Mouse (Mus musculus) heart, embryonic 10.5 days (tissue): Measurements from ENCODE around the gene Tcp11l1. TPM values are rescaled to one million over a fixed set of nuclear protein-coding genes. Genes with fewer than 3 reads are reported as not detected.
A peak's percentile ranks its signal among the peaks of the same experiment; 100 is the strongest.

Source experiments
- DNase-seq: peaks from one replicate; pipeline ENCODE4 v3.0.0-alpha.2; 2017; ENCODE audit warnings: low spot score
- H3K27ac ChIP-seq: fragments of 300-500 bp; sonication (generic); 2 replicates; pipeline ENCODE4 v1.5.1; 2016; ENCODE audit warnings: mild to moderate bottlenecking
- H3K27me3 ChIP-seq: fragments of 300-500 bp; sonication (generic); 2 replicates; pipeline ENCODE4 v1.6.1; 2016; ENCODE audit warnings: mild to moderate bottlenecking; ENCODE audit not compliant: poor library complexity, insufficient read depth, severe bottlenecking
- H3K36me3 ChIP-seq: fragments of 300-500 bp; sonication (generic); 2 replicates; pipeline ENCODE4 v1.6.1; 2016; ENCODE audit warnings: mild to moderate bottlenecking, moderate library complexity
- H3K4me1 ChIP-seq: fragments of 300-500 bp; sonication (generic); 2 replicates; pipeline ENCODE4 v1.6.1; 2016; ENCODE audit warnings: mild to moderate bottlenecking
- H3K4me3 ChIP-seq: fragments of 300-500 bp; sonication (generic); 2 replicates; pipeline ENCODE4 v1.5.1; 2016; ENCODE audit warnings: mild to moderate bottlenecking, moderate library complexity
- H3K9me3 ChIP-seq: fragments of 300-500 bp; sonication (generic); 2 replicates; pipeline ENCODE4 v1.6.1; 2016; ENCODE audit warnings: mild to moderate bottlenecking, moderate library complexity
- WGBS: fragments of 180-500 bp; shearing (Covaris S2); methylation state at CpG from one replicate; pipeline ENCODE4 v1.1.7; 2016; 5-methylcytosine and 5-hydroxymethylcytosine counted together
- polyA plus RNA-seq: library from polyadenylated mRNA; unstranded; fragments of >200 nt; fragmentation: Nextera tagmentation; extraction: Ambion mirVana; gene quantifications from 2 replicates; pipeline ENCODE4 v1.2.1, GENCODE M21; 2016

Gene Tcp11l1
- polyA plus RNA-seq, 1 experiment from 2014 or later = 36.4 TPM

DNA sequence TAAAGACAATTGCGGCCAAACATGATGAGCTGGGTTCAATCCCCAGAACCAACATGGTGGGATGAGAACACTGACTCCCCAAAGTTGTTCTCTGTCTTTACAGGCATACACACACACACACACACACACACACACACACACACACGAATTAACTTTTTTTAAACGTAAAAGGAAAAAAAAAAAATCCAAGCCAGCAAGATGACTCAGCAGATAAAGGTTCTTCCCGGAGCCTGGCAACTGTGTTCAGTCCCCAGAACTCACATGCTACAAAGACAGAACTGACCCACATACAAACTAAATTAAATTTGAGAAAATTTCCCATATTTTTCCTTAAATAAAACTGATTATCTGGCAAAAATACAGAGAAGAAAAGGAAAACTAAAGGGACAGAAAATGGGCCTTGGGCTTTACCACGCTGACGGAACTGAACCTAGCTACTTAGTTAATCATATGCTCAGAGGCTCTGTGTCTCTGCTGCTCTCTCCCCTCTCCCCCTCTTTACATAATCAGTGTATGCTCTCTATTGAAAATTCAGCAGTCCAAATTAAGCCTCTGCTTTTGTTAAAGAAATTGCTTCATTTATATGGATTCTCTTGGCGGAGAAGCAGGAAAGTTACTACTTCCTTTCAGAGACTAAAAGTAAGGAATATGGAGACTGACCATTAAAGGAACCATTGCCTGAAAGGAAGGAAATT is 20.7 kb upstream of the Tcp11l1 start:
- H3K4me1 ChIP-seq = no peaks in the 10 kb centered on the region
- H3K27me3 ChIP-seq = no peaks in the 10 kb centered on the region
- no peaks in the 10 kb centered on the region for H3K9me3 ChIP-seq
- DNase-seq = no peak
- no peak overlapping the region for H3K27ac ChIP-seq
- H3K4me3 ChIP-seq = no peak overlapping the region
- 75% methylated on average over 7 of the region's 7 CpGs for WGBS
- no peaks in the 10 kb centered on the region for H3K36me3 ChIP-seq

DNA sequence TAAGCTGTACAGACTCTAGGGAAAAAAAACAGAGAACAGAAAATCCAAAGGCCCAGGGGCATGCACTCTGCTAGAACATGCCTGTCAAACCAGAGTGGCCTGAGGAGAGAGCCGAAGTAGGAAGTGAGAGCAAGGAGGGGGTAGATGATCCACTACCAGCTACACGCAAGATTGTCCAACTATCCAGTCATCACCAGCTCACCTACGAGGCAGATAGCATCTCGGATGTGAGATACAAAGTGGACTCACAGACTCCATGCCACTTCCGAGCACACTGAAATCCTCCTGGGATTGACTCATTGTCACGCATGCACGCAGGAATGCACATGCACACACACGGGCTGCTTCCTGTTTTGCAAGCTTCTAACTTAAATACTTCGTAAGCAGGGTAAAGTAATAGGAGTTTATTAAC is 20.1 kb upstream of the Tcp11l1 start:
- no peaks in the 10 kb centered on the region for H3K36me3 ChIP-seq
- H3K4me3 ChIP-seq = no peak overlapping the region
- H3K9me3 ChIP-seq = no peaks in the 10 kb centered on the region
- no peaks in the 10 kb centered on the region for H3K27me3 ChIP-seq
- WGBS = 80% methylated on average over 9 of the region's 9 CpGs
- no peak for DNase-seq
- H3K4me1 ChIP-seq = no peaks in the 10 kb centered on the region
- no peak overlapping the region for H3K27ac ChIP-seq

DNA sequence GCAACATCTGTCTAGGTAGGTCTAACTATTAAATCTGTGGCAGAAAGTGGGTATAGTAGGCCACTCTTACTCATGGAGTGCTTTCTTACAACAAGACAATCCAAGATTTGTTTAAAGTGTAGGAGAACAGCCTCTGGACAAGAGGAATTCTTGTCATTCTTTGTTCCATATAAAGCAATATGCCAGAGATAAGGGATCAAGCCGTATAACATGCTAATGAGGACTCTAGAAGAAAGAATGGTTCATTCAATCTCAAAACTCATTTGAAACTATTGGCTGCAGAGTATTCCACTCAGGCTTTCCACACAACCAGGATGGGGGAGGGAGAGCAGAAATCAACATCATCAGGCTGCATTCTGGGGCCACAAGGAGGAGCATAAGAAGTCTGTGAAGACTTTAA is 15.4 kb upstream of the Tcp11l1 start:
- no peaks in the 10 kb centered on the region for H3K9me3 ChIP-seq
- WGBS = 69% methylated on average over 1 of the region's 1 CpGs

DNA sequence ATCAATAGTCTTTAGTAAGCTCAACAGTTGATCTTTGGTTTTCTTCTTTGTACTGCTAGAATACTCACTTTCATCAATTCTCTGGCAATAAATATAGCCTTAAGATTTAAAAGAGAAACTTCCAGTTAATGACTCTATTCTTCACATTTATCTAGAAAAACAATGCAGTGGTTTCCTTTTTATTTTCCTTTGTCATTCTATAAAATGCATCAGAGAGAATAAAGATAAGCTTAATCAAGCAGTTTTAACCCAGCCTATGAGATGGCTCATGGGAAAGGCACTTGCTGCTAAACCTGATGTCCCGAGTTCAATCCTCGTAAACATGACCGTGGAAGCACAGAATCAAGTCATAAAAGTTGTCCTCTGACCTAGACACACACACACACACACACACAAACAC is 10.1 kb upstream of the Tcp11l1 start:
- H3K9me3 ChIP-seq = no peaks in the 10 kb centered on the region
- no peak overlapping the region for H3K4me3 ChIP-seq
- H3K36me3 ChIP-seq = no peaks in the 10 kb centered on the region
- H3K4me1 ChIP-seq = no peaks in the 10 kb centered on the region
- H3K27ac ChIP-seq = no peak overlapping the region
- 72% methylated on average over 3 of the region's 3 CpGs for whole genome bisulfite sequencing
- DNase-seq = no peak
- no peaks in the 10 kb centered on the region for H3K27me3 ChIP-seq

More for the DNA sequence above, 15.4 kb upstream of the Tcp11l1 start:
- no peaks in the 10 kb centered on the region for H3K27me3 ChIP-seq
- H3K4me1 ChIP-seq = no peaks in the 10 kb centered on the region
- no peaks in the 10 kb centered on the region for H3K36me3 ChIP-seq
- no peak for DNase-seq
- H3K4me3 ChIP-seq = no peak overlapping the region
- H3K27ac ChIP-seq = no peak overlapping the region

DNA sequence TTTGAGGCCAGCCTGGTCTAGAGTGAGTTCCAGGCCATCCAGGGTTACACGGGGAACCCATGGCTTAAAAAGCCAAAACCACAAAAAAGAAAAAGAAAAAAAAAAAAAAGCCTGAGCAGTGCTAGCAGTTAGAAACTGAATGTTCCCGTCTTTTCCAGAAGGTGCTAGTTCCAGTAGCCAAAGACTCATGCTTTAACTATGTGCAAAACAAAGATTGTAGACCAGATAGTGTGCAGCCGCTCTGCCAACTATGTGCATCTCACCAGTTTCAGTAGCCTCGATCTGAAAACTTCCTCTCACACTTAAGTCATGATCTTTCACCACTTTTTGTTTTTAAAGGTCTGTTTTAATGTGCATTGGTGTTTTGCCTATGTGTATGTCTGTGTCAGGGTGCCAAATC is 5.9 kb upstream of the Tcp11l1 start:
- Histone ChIP-seq H3K36me3 (no peaks in the 10 kb centered on the region), H3K9me3 (no peaks in the 10 kb centered on the region), H3K27ac (no peak overlapping the region), H3K4me3 (no peak overlapping the region), H3K4me1 (peaks cover 6% of the 10 kb centered on the region; the same call in 1 of the 2 replicates), H3K27me3 (peaks cover 8% of the 10 kb centered on the region)
- 75% methylated on average over 4 of the region's 4 CpGs for WGBS
- no peak for DNase-seq

DNA sequence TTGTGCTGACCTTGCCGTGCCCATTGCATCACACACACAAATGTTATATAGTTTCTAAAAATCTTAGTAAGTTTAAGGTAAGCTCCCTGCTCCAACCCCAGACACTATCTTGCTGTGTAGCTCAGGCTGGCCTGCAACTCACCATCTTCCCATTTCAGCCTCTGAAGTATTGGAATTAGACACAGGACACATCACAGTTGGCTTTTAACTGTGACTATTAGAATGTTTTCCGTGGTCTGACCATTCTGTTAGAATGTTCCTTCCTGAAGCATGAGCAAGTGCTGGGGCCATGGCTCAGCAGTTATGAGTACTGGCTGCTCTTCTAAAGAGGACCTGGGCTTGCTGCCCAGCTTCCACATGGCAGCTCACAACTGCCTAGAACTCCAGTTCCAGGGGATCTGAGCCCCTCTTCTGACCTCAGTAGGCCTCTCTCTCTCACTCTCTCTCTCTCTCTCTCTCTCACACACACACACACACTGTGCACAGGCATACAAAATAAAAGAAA is 5.3 kb upstream of the Tcp11l1 start:
- 88% methylated on average over 2 of the region's 2 CpGs for WGBS
- Histone ChIP-seq H3K4me1 (peaks cover 6% of the 10 kb centered on the region; the same call in 1 of the 2 replicates), H3K4me3 (no peak overlapping the region), H3K36me3 (no peaks in the 10 kb centered on the region), H3K27ac (no peak overlapping the region), H3K9me3 (no peaks in the 10 kb centered on the region), H3K27me3 (peaks cover 8% of the 10 kb centered on the region)
- DNase-seq = no peak

DNA sequence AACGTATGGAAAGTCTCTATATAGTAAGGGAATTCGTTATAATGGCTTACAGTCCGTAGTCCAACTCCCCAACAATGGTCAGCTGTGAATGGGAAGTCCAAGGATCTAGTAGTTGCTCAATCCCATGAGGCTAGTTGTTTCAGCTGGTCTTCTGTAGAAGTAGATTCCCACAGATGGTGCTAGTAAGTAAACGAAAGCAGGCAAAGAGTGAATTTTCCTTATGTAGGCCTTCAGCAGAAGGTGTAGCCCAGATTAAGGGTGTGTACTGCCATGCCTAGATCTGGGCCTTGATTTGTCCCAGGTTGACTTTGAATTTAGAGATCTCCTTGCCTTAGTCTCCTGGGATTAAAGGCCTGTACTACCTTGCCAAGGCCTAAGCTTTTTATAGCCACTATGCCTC is 4.3 kb upstream of the Tcp11l1 start, which contains the start of gene Pin1rt1:
Pin1rt1 (minus strand) TSS at position 101 of the 400 bp plus-strand sequence.
- 85% methylated on average over 4 of the region's 4 CpGs for WGBS
- no peaks in the 10 kb centered on the region for H3K36me3 ChIP-seq
- H3K9me3 ChIP-seq = no peaks in the 10 kb centered on the region
- peaks cover 8% of the 10 kb centered on the region for H3K27me3 ChIP-seq
- H3K4me1 ChIP-seq = peaks cover 6% of the 10 kb centered on the region; the same call in 1 of the 2 replicates
- no peak for DNase-seq
- H3K27ac ChIP-seq = no peak within 1 kb of the TSS
- no peak within 1 kb of the TSS for H3K4me3 ChIP-seq

DNA sequence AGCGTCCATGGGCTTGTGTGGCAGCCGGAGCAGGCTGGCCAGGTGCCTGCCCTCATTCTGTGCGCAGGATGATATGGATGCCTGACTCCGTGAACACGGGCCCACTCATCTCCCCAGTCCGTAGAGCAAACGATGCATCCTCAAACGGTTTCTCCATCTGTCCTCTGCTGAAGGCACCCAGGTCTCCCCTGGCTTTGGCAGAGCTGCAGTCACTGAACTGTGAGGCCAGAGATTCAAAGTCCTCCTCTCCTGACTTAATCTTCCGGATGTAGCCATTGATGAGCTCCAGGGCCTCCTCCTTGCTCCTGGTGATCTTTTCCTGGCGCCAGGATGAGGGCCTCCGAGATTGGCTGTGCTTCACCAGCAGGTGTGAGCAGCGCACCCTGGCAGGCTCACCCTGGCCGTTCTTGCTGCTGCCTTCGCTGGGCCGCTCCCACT is 2.3 kb upstream of the Tcp11l1 start:
- Histone ChIP-seq H3K9me3 (no peaks in the 10 kb centered on the region), H3K36me3 (no peaks in the 10 kb centered on the region), H3K27me3 (peaks cover 8% of the 10 kb centered on the region), H3K4me1 (peaks cover 14% of the 10 kb centered on the region; the same call in 1 of the 2 replicates), H3K4me3 (0 out of 2 replicates have a peak overlapping the region, but pooled peaks have one; percentile 16), H3K27ac (no peak overlapping the region)
- WGBS = 29% methylated on average over 15 of the region's 15 CpGs
- DNase-seq = no peak

DNA sequence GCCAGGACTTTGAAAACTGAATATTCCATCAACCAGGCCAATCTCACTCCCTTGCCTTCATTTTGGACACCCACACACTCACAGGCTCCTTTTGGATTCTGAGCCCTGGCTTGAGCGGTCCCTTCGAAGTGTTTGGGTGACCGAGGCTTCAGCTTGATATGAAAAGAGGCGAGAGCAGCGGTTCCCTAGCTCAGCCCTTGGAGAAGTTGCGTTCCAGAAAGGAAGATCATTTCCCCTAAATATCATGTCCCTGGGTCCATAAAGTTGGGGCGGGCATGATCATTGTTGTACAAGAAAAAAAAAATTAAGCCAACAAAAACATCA is 479 bp upstream of the Tcp11l1 start:
- Histone ChIP-seq H3K27me3 (peaks cover 8% of the 10 kb centered on the region), H3K4me1 (peaks cover 14% of the 10 kb centered on the region; the same call in 1 of the 2 replicates), H3K36me3 (no peaks in the 10 kb centered on the region), H3K27ac (peak overlapping the region; percentile 97), H3K9me3 (no peaks in the 10 kb centered on the region), H3K4me3 (peak overlapping the region; percentile 99)
- WGBS = 3% methylated on average over 7 of the region's 7 CpGs
- no peak for DNase-seq

DNA sequence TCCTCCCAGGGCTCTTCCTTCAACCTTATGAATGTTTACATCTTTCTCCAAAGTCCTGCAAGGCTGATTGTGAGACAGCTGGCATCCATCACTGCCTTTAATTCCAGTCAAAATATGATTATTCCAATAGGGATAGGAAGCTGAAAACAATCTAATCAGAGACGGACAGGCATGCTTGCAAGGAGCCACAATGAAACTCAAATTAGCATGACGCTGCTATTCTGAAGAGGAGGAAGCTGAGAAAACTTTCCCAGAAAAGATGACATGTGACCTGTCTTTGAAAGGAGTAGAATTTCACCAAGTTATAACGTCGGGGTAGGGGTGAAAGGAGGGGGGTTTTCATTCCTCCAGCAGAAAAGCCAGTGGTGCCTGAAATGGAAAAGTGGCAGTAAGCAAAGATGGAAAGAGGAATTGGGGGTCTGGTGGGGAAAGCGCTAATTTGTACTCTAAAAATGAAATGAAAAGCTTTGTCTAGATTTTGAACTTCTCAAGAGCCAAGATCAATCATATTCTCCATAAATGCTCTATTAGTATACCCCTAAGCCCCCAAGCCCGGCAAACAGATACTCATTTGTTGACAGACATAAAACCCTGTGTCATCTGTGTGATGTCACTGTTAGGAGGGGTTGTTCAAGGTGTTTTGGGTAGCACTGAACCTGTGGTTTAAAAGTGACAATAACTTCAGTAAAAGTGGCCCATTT is 1.1 kb downstream of the Tcp11l1 start:
- H3K9me3 ChIP-seq = no peaks in the 10 kb centered on the region
- H3K27ac ChIP-seq = no peak overlapping the region
- H3K27me3 ChIP-seq = peaks cover 8% of the 10 kb centered on the region
- 43% methylated on average over 6 of the region's 6 CpGs for WGBS
- no peaks in the 10 kb centered on the region for H3K36me3 ChIP-seq
- H3K4me3 ChIP-seq = peak overlapping the region; percentile 99
- DNase-seq = no peak
- peaks cover 14% of the 10 kb centered on the region; the same call in 1 of the 2 replicates for H3K4me1 ChIP-seq

DNA sequence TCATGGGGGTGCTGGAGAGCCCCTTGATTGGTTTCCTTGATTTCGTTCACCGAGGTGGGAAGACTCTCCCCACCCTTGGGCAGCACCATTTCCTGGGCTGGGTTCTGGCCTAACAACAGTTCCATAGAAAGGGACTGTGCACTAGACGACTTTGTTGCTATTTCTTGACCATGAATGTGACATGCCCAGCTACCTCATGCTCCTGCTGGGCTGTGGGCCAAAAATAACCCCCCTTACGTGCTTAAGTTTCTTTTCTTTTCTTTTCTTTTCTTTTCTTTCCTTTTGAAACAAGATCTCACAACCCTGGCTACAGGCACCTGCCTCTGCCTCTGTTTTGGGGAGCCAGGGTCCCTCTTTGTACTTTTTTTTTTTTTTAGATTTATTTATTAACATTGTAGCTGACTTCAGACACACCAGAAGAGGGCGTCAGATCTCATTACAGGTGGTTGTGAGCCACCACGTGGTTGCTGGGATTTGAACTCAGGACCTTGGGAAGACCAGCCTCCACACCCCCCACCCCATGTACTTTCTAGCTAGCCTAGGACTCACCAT is 2.1 kb downstream of the Tcp11l1 start:
- H3K4me3 ChIP-seq = no peak overlapping the region

DNA sequence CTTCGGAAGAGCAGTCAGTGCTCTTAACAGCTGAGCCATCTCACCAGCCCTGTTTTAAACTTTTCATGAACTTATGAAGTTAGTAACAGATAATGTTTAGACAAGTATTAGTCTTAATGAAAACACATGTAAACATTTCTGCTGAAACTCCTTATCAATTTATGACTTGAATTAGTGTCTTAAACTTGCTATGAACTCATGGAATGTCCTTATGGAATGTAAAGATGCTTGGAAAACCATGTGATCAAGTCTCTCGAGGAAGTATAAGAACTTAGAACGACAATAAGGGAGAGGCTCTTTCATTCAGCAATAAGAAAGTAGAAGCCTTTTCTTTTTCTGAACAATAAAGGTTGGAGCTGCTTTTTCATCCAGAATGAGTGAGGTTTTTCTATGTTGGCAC is 7.6 kb downstream of the Tcp11l1 start:
- WGBS = 86% methylated on average over 3 of the region's 3 CpGs
- Histone ChIP-seq H3K9me3 (no peaks in the 10 kb centered on the region), H3K4me1 (no peaks in the 10 kb centered on the region), H3K36me3 (no peaks in the 10 kb centered on the region; the same call in 1 of the 2 replicates), H3K4me3 (no peak overlapping the region), H3K27me3 (no peaks in the 10 kb centered on the region), H3K27ac (no peak overlapping the region)
- DNase-seq = no peak

More for the DNA sequence above, 2.1 kb downstream of the Tcp11l1 start:
- WGBS = 50% methylated on average over 6 of the region's 6 CpGs
- Histone ChIP-seq H3K27me3 (peaks cover 8% of the 10 kb centered on the region), H3K36me3 (no peaks in the 10 kb centered on the region; the same call in 1 of the 2 replicates), H3K27ac (no peak overlapping the region), H3K9me3 (no peaks in the 10 kb centered on the region), H3K4me1 (peaks cover 14% of the 10 kb centered on the region; the same call in 1 of the 2 replicates)
- DNase-seq = no peak

DNA sequence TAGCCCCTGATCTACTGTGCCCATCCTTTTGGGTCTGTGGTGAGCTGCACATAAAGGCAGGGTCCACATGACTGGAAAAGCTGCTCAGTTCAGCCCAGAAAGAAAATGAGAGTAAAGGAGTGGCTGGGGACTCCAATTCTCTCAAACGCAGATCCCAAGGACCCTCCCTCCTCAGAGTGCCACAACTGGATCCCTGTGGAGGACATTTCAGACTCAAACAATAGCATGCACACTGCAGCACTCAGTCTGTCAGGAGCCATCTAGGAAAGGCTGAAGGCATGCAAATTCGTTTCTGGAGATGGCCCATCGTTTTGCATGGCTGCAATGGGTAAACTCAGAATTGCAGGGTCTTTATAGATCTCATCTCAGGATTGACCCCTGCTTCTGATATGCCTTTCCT is 8.8 kb downstream of the Tcp11l1 start:
- no peaks in the 10 kb centered on the region; the same call in 1 of the 2 replicates for H3K36me3 ChIP-seq
- H3K9me3 ChIP-seq = no peaks in the 10 kb centered on the region
- no peaks in the 10 kb centered on the region for H3K4me1 ChIP-seq
- H3K4me3 ChIP-seq = no peak overlapping the region
- no peak for DNase-seq
- H3K27ac ChIP-seq = no peak overlapping the region
- WGBS = 74% methylated on average over 3 of the region's 3 CpGs
- no peaks in the 10 kb centered on the region for H3K27me3 ChIP-seq
